Mouse (Mus musculus): ENCODE measurements at regions not wholly inside any gene's neighbourhood (a gene's known extent, or its start where the extent isn't known, plus 50 kb on each side); places are given as distances from the start of the nearest gene placed in this dataset.

- DNase-seq (ENCODE audit: low spot score in 2 of 2), result no peak
Measured at GRCm38 (mm10) chr8:40152451-40152850, 522.4 kb upstream of the Adam24 start.

GRCm38 (mm10) chr8:40186715-40187583 lies 487.9 kb upstream of the Adam24 start:
- no peak for DNase-seq (ENCODE audit: low spot score in 2 of 2)

GRCm38 (mm10) chr8:40187584-40187934 lies 487.3 kb upstream of the Adam24 start:
- no peak for DNase-seq (ENCODE audit: low spot score in 2 of 2)

- no peak for DNase-seq (ENCODE audit: low spot score in 2 of 2)
Measured at GRCm38 (mm10) chr8:40192266-40192665, 482.6 kb upstream of the Adam24 start.

- no peak for DNase-seq (ENCODE audit: low spot score in 2 of 2)
Measured at GRCm38 (mm10) chr8:40193148-40193547, 481.7 kb upstream of the Adam24 start.

GRCm38 (mm10) chr8:40210871-40211270 lies 464.0 kb upstream of the Adam24 start:
- no peak for DNase-seq (ENCODE audit: low spot score in 2 of 2)

GRCm38 (mm10) chr8:40223521-40223920 lies 451.4 kb upstream of the Adam24 start:
- DNase-seq (ENCODE audit: low spot score in 2 of 2), result no peak

GRCm38 (mm10) chr8:40227262-40227661 lies 447.6 kb upstream of the Adam24 start:
- DNase-seq (ENCODE audit: low spot score in 2 of 2), result no peak

Data from gastrocnemius, adult 8-10 months (tissue).